Mouse (Mus musculus): Measurements from ENCODE around the gene Emc4. TPM values are rescaled to one million over a fixed set of nuclear protein-coding genes. Genes with fewer than 3 reads are reported as not detected.

The Emc4 gene
- total and polyA plus RNA-seq, 3 experiments = 171 to 201 TPM; not detected in 1

- peak overlapping the region; percentile 86 for H3K9ac ChIP-seq (ENCODE audit: control insufficient read depth, low read depth, low read length, poor library complexity, severe bottlenecking)
- H3K4me3 ChIP-seq (ENCODE audit: control insufficient read depth in 1 of 2, insufficient read depth in 1 of 2, low read depth in 2 of 2, low read length in 2 of 2) = peak overlapping the region; percentile 84 to 92
- DNase-seq (ENCODE audit: low read depth, low spot score) = peak; percentile 49
- TF ChIP-seq GABPA (IDR thresholded peaks at IDR 0.05; ENCODE audit: low read depth, low read length) = no peak
- TF ChIP-seq CHD1 (IDR thresholded peaks at IDR 0.05; ENCODE audit: low read depth, low read length) = no peak
- TF ChIP-seq ZKSCAN1 (IDR thresholded peaks at IDR 0.05; ENCODE audit: low read depth, low read length) = no peak
- TF ChIP-seq SIN3A (IDR thresholded peaks at IDR 0.05; ENCODE audit: low read length) = no peak
- no peak for TF ChIP-seq MYC (IDR thresholded peaks at IDR 0.05; ENCODE audit: low read depth, low read length)
- TF ChIP-seq USF1 (IDR thresholded peaks at IDR 0.05; ENCODE audit: low read depth, low read length) = no peak
- TF ChIP-seq MAFK (IDR thresholded peaks at IDR 0.05; ENCODE audit: borderline replicate concordance, low read depth, low read length) = no peak
- TF ChIP-seq NELFE (IDR thresholded peaks at IDR 0.05; ENCODE audit: low read depth, low read length) = no peak
- no peak for TF ChIP-seq E2F4 (IDR thresholded peaks at IDR 0.05; ENCODE audit: borderline replicate concordance, low read depth, low read length)
- TF ChIP-seq USF2 (IDR thresholded peaks at IDR 0.05; ENCODE audit: borderline replicate concordance in 1 of 2, insufficient read depth in 1 of 2, low read depth in 1 of 2, low read length in 2 of 2) = no peak
- peaks cover 9% of the 10 kb centered on the region in 2 experiments for H3K4me1 ChIP-seq (ENCODE audit: control insufficient read depth in 1 of 2, insufficient read depth in 2 of 2, low read length in 2 of 2)
- H3K27ac ChIP-seq (ENCODE audit: control insufficient read depth, low read depth, low read length) = no peak overlapping the region
- no peaks in the 10 kb centered on the region for H3K27me3 ChIP-seq (ENCODE audit: control insufficient read depth in 1 of 2, insufficient read depth in 2 of 2, low read length in 2 of 2)
- peaks cover 13 to 15% of the 10 kb centered on the region in 2 experiments for H3K36me3 ChIP-seq (ENCODE audit: control insufficient read depth in 1 of 2, insufficient read depth in 2 of 2, low read length in 2 of 2)
- H3K79me2 ChIP-seq (ENCODE audit: control insufficient read depth, insufficient read depth, low read length, poor library complexity) = peaks cover 20% of the 10 kb centered on the region
- H3K9me3 ChIP-seq (replicated peaks; ENCODE audit: insufficient read depth, low read length) = no peaks in the 10 kb centered on the region
Measured at GRCm38 (mm10) chr2:112367222-112367621, 605 bp downstream of the Emc4 start.

- Histone ChIP-seq H3K4me3 (ENCODE audit: control insufficient read depth in 1 of 2, insufficient read depth in 1 of 2, low read depth in 2 of 2, low read length in 2 of 2) (no peak overlapping the region), H3K9ac (ENCODE audit: control insufficient read depth, low read depth, low read length, poor library complexity, severe bottlenecking) (no peak overlapping the region), H3K4me1 (ENCODE audit: control insufficient read depth in 1 of 2, insufficient read depth in 2 of 2, low read length in 2 of 2) (no peaks in the 10 kb centered on the region), H3K27ac (ENCODE audit: control insufficient read depth, low read depth, low read length) (no peak overlapping the region), H3K27me3 (ENCODE audit: control insufficient read depth in 1 of 2, insufficient read depth in 2 of 2, low read length in 2 of 2) (no peaks in the 10 kb centered on the region), H3K36me3 (ENCODE audit: control insufficient read depth in 1 of 2, insufficient read depth in 2 of 2, low read length in 2 of 2) (peaks cover 3 to 36% of the 10 kb centered on the region in 2 experiments; a peak in 3 of 4 replicates), H3K9me3 (replicated peaks; ENCODE audit: insufficient read depth, low read length) (no peaks in the 10 kb centered on the region), H3K79me2 (ENCODE audit: control insufficient read depth, insufficient read depth, low read length, poor library complexity) (peaks cover 3% of the 10 kb centered on the region; the same call in 1 of the 2 replicates)
- no peak for DNase-seq (ENCODE audit: low read depth, low spot score)
- TF ChIP-seq TBP (IDR thresholded peaks at IDR 0.05; ENCODE audit: low read depth, low read length) = no peak
- TF ChIP-seq ZMIZ1 (IDR thresholded peaks at IDR 0.05; ENCODE audit: low read depth, low read length) = no peak
- no peak for TF ChIP-seq MYC (IDR thresholded peaks at IDR 0.05; ENCODE audit: low read depth, low read length)
- TF ChIP-seq TAL1 (IDR thresholded peaks at IDR 0.05; ENCODE audit: low read length) = no peak
- no peak for TF ChIP-seq UBTF (IDR thresholded peaks at IDR 0.05; ENCODE audit: borderline replicate concordance, insufficient read depth, low read depth, low read length)
- no peak for TF ChIP-seq GABPA (IDR thresholded peaks at IDR 0.05; ENCODE audit: low read depth, low read length)
Measured at GRCm38 (mm10) chr2:112360781-112361169, 7.1 kb downstream of the Emc4 start.
